Mouse (Mus musculus): ENCODE results near the gene Kcnma1.

DNA sequence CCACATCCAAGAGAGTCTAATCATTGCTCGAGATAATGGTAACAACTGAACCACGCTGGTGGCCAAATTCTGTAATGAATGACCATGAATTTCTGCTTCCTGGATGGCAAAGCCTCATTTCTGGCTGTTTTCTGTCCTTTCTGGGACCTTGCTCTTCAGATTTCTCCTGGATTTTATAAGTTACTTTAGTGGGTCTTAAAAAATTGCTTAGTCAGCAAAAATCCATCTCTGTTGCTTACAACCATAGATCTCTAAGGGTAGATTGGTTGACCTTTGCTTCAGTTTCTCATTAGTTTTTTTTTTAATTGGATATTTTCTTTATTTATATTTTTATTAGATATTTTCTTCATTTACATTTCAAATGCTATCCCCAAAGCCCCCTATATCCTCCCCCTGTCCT is 496.9 kb downstream of the Kcnma1 start:
- TF ChIP-seq SMC3 (IDR thresholded peaks at IDR 0.05; ENCODE audit: low read depth, low read length) (no peak), CTCF (IDR thresholded peaks at IDR 0.05 in 2 of 3, conservative IDR thresholded peaks at IDR 0.05 in 1 of 3; ENCODE audit: control insufficient read depth in 1 of 3, insufficient read depth in 1 of 3, low read depth in 2 of 3, low read length in 3 of 3, poor library complexity in 1 of 3, severe bottlenecking in 1 of 3) (no peak), POLR2A (IDR thresholded peaks at IDR 0.05; ENCODE audit: control insufficient read depth in 1 of 2, insufficient read depth in 1 of 2, low read depth in 1 of 2, low read length in 2 of 2, poor library complexity in 1 of 2) (no peak)

Data from MEL (cell line).